Mouse (Mus musculus): ENCODE measurements around the gene Arhgef3. TPM values are rescaled to one million over a fixed set of nuclear protein-coding genes. Genes with fewer than 3 reads are reported as not detected.

The Arhgef3 gene
- polyA plus RNA-seq, 1 experiment from 2014 or later: 13.6 TPM

- H3K27ac ChIP-seq (replicated peaks): no peak overlapping the region
Measured at GRCm38 (mm10) chr14:27378669-27379068, 264.0 kb downstream of the Arhgef3 start.

GRCm38 (mm10) chr14:27379404-27379803 is 264.7 kb downstream of the Arhgef3 start:
- no peaks in the 10 kb centered on the region for H3K27me3 ChIP-seq (replicated peaks)
- WGBS: 86% methylated on average over 12 of the region's 12 CpGs
- no peak for ATAC-seq (ENCODE audit: low FRiP score)
- H3K36me3 ChIP-seq: no peaks in the 10 kb centered on the region
- no peak overlapping the region for H3K9ac ChIP-seq (replicated peaks)
- no peak overlapping the region for H3K4me3 ChIP-seq (replicated peaks)
- no peaks in the 10 kb centered on the region for H3K9me3 ChIP-seq (replicated peaks)
- no peak overlapping the region for H3K4me2 ChIP-seq
- no peaks in the 10 kb centered on the region for H3K4me1 ChIP-seq
- H3K27ac ChIP-seq (replicated peaks): no peak overlapping the region

More at GRCm38 (mm10) chr14:27378669-27379068, 264.0 kb downstream of the Arhgef3 start:
- no peak for ATAC-seq (ENCODE audit: low FRiP score)
- no peak overlapping the region for H3K4me2 ChIP-seq
- 94% methylated on average over 7 of the region's 7 CpGs for WGBS
- no peak overlapping the region for H3K4me3 ChIP-seq (replicated peaks)
- H3K4me1 ChIP-seq: no peaks in the 10 kb centered on the region
- H3K9ac ChIP-seq (replicated peaks): no peak overlapping the region
- H3K9me3 ChIP-seq (replicated peaks): no peaks in the 10 kb centered on the region
- H3K27me3 ChIP-seq (replicated peaks): no peaks in the 10 kb centered on the region
- H3K36me3 ChIP-seq: no peaks in the 10 kb centered on the region

GRCm38 (mm10) chr14:27381459-27381858 is 266.8 kb downstream of the Arhgef3 start:
- 88% methylated on average over 7 of the region's 7 CpGs for WGBS
- Histone ChIP-seq H3K36me3 (no peaks in the 10 kb centered on the region), H3K4me1 (no peaks in the 10 kb centered on the region), H3K27me3 (replicated peaks) (no peaks in the 10 kb centered on the region), H3K4me2 (no peak overlapping the region), H3K4me3 (replicated peaks) (no peak overlapping the region), H3K9ac (replicated peaks) (no peak overlapping the region), H3K9me3 (replicated peaks) (no peaks in the 10 kb centered on the region), H3K27ac (replicated peaks) (no peak overlapping the region)
- ATAC-seq (ENCODE audit: low FRiP score): no peak

GRCm38 (mm10) chr14:27383321-27383830 is 268.7 kb downstream of the Arhgef3 start:
- ATAC-seq (ENCODE audit: low FRiP score): no peak
- H3K36me3 ChIP-seq: no peaks in the 10 kb centered on the region
- no peak overlapping the region for H3K4me2 ChIP-seq
- no peak overlapping the region for H3K27ac ChIP-seq (replicated peaks)
- no peaks in the 10 kb centered on the region for H3K4me1 ChIP-seq
- WGBS: 92% methylated on average over 5 of the region's 5 CpGs
- H3K9me3 ChIP-seq (replicated peaks): no peaks in the 10 kb centered on the region
- no peak overlapping the region for H3K9ac ChIP-seq (replicated peaks)
- H3K4me3 ChIP-seq (replicated peaks): no peak overlapping the region
- no peaks in the 10 kb centered on the region for H3K27me3 ChIP-seq (replicated peaks)

GRCm38 (mm10) chr14:27384143-27384542 is 269.4 kb downstream of the Arhgef3 start:
- no peak overlapping the region for H3K4me3 ChIP-seq (replicated peaks)
- no peak for ATAC-seq (ENCODE audit: low FRiP score)
- 93% methylated on average over 4 of the region's 4 CpGs for WGBS
- no peaks in the 10 kb centered on the region for H3K4me1 ChIP-seq
- H3K4me2 ChIP-seq: no peak overlapping the region
- H3K9me3 ChIP-seq (replicated peaks): no peaks in the 10 kb centered on the region
- no peak overlapping the region for H3K9ac ChIP-seq (replicated peaks)
- H3K36me3 ChIP-seq: no peaks in the 10 kb centered on the region
- no peak overlapping the region for H3K27ac ChIP-seq (replicated peaks)
- no peaks in the 10 kb centered on the region for H3K27me3 ChIP-seq (replicated peaks)

GRCm38 (mm10) chr14:27388616-27389015 is 273.9 kb downstream of the Arhgef3 start:
- ATAC-seq (ENCODE audit: low FRiP score): no peak
- no peak overlapping the region for H3K4me3 ChIP-seq (replicated peaks)

GRCm38 (mm10) chr14:27389722-27390121 is 275.0 kb downstream of the Arhgef3 start:
- WGBS: 85% methylated on average over 2 of the region's 2 CpGs
- Histone ChIP-seq H3K4me1 (no peaks in the 10 kb centered on the region), H3K9me3 (replicated peaks) (no peaks in the 10 kb centered on the region), H3K4me3 (replicated peaks) (no peak overlapping the region), H3K4me2 (no peak overlapping the region), H3K27ac (replicated peaks) (no peak overlapping the region), H3K27me3 (replicated peaks) (no peaks in the 10 kb centered on the region), H3K36me3 (no peaks in the 10 kb centered on the region), H3K9ac (replicated peaks) (no peak overlapping the region)
- ATAC-seq (ENCODE audit: low FRiP score): no peak

More at GRCm38 (mm10) chr14:27388616-27389015, 273.9 kb downstream of the Arhgef3 start:
- no peak overlapping the region for H3K27ac ChIP-seq (replicated peaks)
- H3K27me3 ChIP-seq (replicated peaks): no peaks in the 10 kb centered on the region
- no peak overlapping the region for H3K4me2 ChIP-seq
- H3K9ac ChIP-seq (replicated peaks): no peak overlapping the region
- H3K9me3 ChIP-seq (replicated peaks): no peaks in the 10 kb centered on the region
- no peaks in the 10 kb centered on the region for H3K36me3 ChIP-seq
- no peaks in the 10 kb centered on the region for H3K4me1 ChIP-seq

GRCm38 (mm10) chr14:27390663-27391062 is 276.0 kb downstream of the Arhgef3 start:
- no peak for ATAC-seq (ENCODE audit: low FRiP score)
- WGBS: 54% methylated on average over 7 of the region's 7 CpGs
- Histone ChIP-seq H3K4me3 (replicated peaks) (no peak overlapping the region), H3K27me3 (replicated peaks) (no peaks in the 10 kb centered on the region), H3K36me3 (no peaks in the 10 kb centered on the region), H3K4me2 (no peak overlapping the region), H3K9me3 (replicated peaks) (no peaks in the 10 kb centered on the region), H3K9ac (replicated peaks) (no peak overlapping the region), H3K4me1 (no peaks in the 10 kb centered on the region), H3K27ac (replicated peaks) (no peak overlapping the region)

- H3K9ac ChIP-seq (replicated peaks): no peak overlapping the region
- no peak overlapping the region for H3K27ac ChIP-seq (replicated peaks)
- H3K36me3 ChIP-seq: no peaks in the 10 kb centered on the region
- ATAC-seq (ENCODE audit: low FRiP score): no peak
- no peak overlapping the region for H3K4me3 ChIP-seq (replicated peaks)
- 69% methylated on average over 9 of the region's 9 CpGs for WGBS
- no peak overlapping the region for H3K4me2 ChIP-seq
- no peaks in the 10 kb centered on the region for H3K27me3 ChIP-seq (replicated peaks)
- H3K9me3 ChIP-seq (replicated peaks): no peaks in the 10 kb centered on the region
- H3K4me1 ChIP-seq: no peaks in the 10 kb centered on the region
Measured at GRCm38 (mm10) chr14:27391776-27392308, 277.1 kb downstream of the Arhgef3 start.

- H3K9ac ChIP-seq (replicated peaks): no peak overlapping the region
- 97% methylated on average over 2 of the region's 2 CpGs for WGBS
- no peaks in the 10 kb centered on the region for H3K27me3 ChIP-seq (replicated peaks)
- H3K4me3 ChIP-seq (replicated peaks): no peak overlapping the region
- no peak for ATAC-seq (ENCODE audit: low FRiP score)
- no peaks in the 10 kb centered on the region for H3K9me3 ChIP-seq (replicated peaks)
- H3K27ac ChIP-seq (replicated peaks): no peak overlapping the region
- no peak overlapping the region for H3K4me2 ChIP-seq
- no peaks in the 10 kb centered on the region for H3K36me3 ChIP-seq
- H3K4me1 ChIP-seq: no peaks in the 10 kb centered on the region
Measured at GRCm38 (mm10) chr14:27392660-27393059, 278.0 kb downstream of the Arhgef3 start.

- Histone ChIP-seq H3K4me2 (no peak overlapping the region), H3K4me1 (no peaks in the 10 kb centered on the region), H3K9ac (replicated peaks) (no peak overlapping the region), H3K27me3 (replicated peaks) (no peaks in the 10 kb centered on the region), H3K9me3 (replicated peaks) (no peaks in the 10 kb centered on the region), H3K4me3 (replicated peaks) (no peak overlapping the region), H3K27ac (replicated peaks) (no peak overlapping the region), H3K36me3 (no peaks in the 10 kb centered on the region)
- WGBS: 70% methylated on average over 10 of the region's 10 CpGs
- no peak for ATAC-seq (ENCODE audit: low FRiP score)
Measured at GRCm38 (mm10) chr14:27393806-27394205, 279.1 kb downstream of the Arhgef3 start.

GRCm38 (mm10) chr14:27396424-27396823 is 281.7 kb downstream of the Arhgef3 start:
- WGBS: 79% methylated on average over 7 of the region's 7 CpGs
- H3K4me2 ChIP-seq: no peak overlapping the region

More at GRCm38 (mm10) chr14:27396424-27396823, 281.7 kb downstream of the Arhgef3 start:
- no peak overlapping the region for H3K27ac ChIP-seq (replicated peaks)
- H3K27me3 ChIP-seq (replicated peaks): no peaks in the 10 kb centered on the region
- H3K9me3 ChIP-seq (replicated peaks): no peaks in the 10 kb centered on the region
- no peaks in the 10 kb centered on the region for H3K36me3 ChIP-seq
- H3K9ac ChIP-seq (replicated peaks): no peak overlapping the region
- H3K4me1 ChIP-seq: no peaks in the 10 kb centered on the region
- no peak overlapping the region for H3K4me3 ChIP-seq (replicated peaks)
- no peak for ATAC-seq (ENCODE audit: low FRiP score)
